Mouse (Mus musculus) kidney, adult 8-10 months (tissue): Measurements from ENCODE around the gene Pitpna.

Experiments
- DNase-seq, 2 experiments: peaks; one replicate each; pipeline ENCODE4 v3.0.0; 2022

Gene Pitpna

GRCm38 (mm10) chr11:75635315-75635714 lies 47.4 kb downstream of the Pitpna start:
- peak; percentile 66 to 68 for DNase-seq

- DNase-seq: no peak
These were observed 55.4 kb downstream of the Pitpna start for GRCm38 (mm10) chr11:75643323-75643722.

GRCm38 (mm10) chr11:75644684-75645083 lies 56.8 kb downstream of the Pitpna start:
- DNase-seq: no peak

GRCm38 (mm10) chr11:75647681-75648211 lies 59.8 kb downstream of the Pitpna start:
- no peak for DNase-seq

GRCm38 (mm10) chr11:75649155-75649561 lies 61.3 kb downstream of the Pitpna start:
- peak; percentile 50 to 70 for DNase-seq

- DNase-seq: peak; percentile 57 to 68
These were observed 62.4 kb downstream of the Pitpna start, which contains the start of gene Myo1c for GRCm38 (mm10) chr11:75650311-75650710. Myo1c (plus strand) TSS chr11:75650504.

GRCm38 (mm10) chr11:75650958-75651425 lies 63.1 kb downstream of the Pitpna start:
- no peak for DNase-seq

- peak; percentile 82 to 85 for DNase-seq
These were observed 63.7 kb downstream of the Pitpna start for GRCm38 (mm10) chr11:75651426-75652221.

- DNase-seq: peak; percentile 88 to 92
These were observed 64.5 kb downstream of the Pitpna start for GRCm38 (mm10) chr11:75652222-75652941.

- peak; percentile 61 to 67 for DNase-seq
These were observed 65.2 kb downstream of the Pitpna start for GRCm38 (mm10) chr11:75652942-75653684.

GRCm38 (mm10) chr11:75653781-75654470 lies 66.0 kb downstream of the Pitpna start:
- peak; percentile 92 to 95 for DNase-seq

- DNase-seq: no peak
These were observed 66.8 kb downstream of the Pitpna start for GRCm38 (mm10) chr11:75654471-75655390.

- peak; percentile 79 to 82 for DNase-seq
These were observed 68.0 kb downstream of the Pitpna start for GRCm38 (mm10) chr11:75655621-75656545.

- DNase-seq: no peak
These were observed 69.0 kb downstream of the Pitpna start for GRCm38 (mm10) chr11:75656621-75657590.

- no peak for DNase-seq
These were observed 69.9 kb downstream of the Pitpna start for GRCm38 (mm10) chr11:75657841-75658240.

- no peak for DNase-seq
These were observed 70.4 kb downstream of the Pitpna start for GRCm38 (mm10) chr11:75658311-75658710.

GRCm38 (mm10) chr11:75658996-75659750 lies 71.3 kb downstream of the Pitpna start:
- DNase-seq: no peak

GRCm38 (mm10) chr11:75660081-75660590 lies 72.2 kb downstream of the Pitpna start:
- DNase-seq: no peak
